Mouse (Mus musculus): ENCODE results near the gene Clta.

- TF ChIP-seq CTCF (IDR thresholded peaks at IDR 0.05; ENCODE audit: low read depth) (no peak), EP300 (optimal IDR thresholded peaks at IDR 0.05) (no peak)
These were observed 32.2 kb downstream of the Clta start for GRCm38 (mm10) chr4:44036455-44036854.
